Mouse (Mus musculus): ENCODE measurements at regions not wholly inside any gene's neighbourhood (a gene's known extent, or its start where the extent isn't known, plus 50 kb on each side); places are given as distances from the start of the nearest gene placed in this dataset.

- Histone ChIP-seq H3K27ac (replicated peaks in 1 of 2; ENCODE audit: control insufficient read depth in 1 of 2, insufficient read depth in 1 of 2, low read depth in 2 of 2, low read length in 2 of 2) (no peak overlapping the region), H3K4me1 (ENCODE audit: control insufficient read depth in 2 of 2, insufficient read depth in 2 of 2, low read length in 2 of 2) (no peaks in the 10 kb centered on the region), H3K36me3 (ENCODE audit: control insufficient read depth, insufficient read depth, low read length) (no peaks in the 10 kb centered on the region), H3K9ac (ENCODE audit: low read length) (no peak overlapping the region), H3K4me3 (ENCODE audit: control insufficient read depth in 1 of 2, insufficient read depth in 1 of 2, low read depth in 1 of 2, low read length in 2 of 2) (no peak overlapping the region), H3K4me2 (ENCODE audit: low read length) (no peak overlapping the region), H3K27me3 (ENCODE audit: control insufficient read depth, insufficient read depth, low read length) (no peaks in the 10 kb centered on the region), H3K9me3 (ENCODE audit: control insufficient read depth, low read length) (no peaks in the 10 kb centered on the region)
- ATAC-seq (ENCODE audit: insufficient number of reproducible peaks, insufficient read depth, low FRiP score, low read depth) = no peak
- 57% methylated on average over 3 of the region's 3 CpGs for WGBS
Observed at GRCm38 (mm10) chr1:32964957-32965356, 417.9 kb upstream of the Gm5415 start.

DNA sequence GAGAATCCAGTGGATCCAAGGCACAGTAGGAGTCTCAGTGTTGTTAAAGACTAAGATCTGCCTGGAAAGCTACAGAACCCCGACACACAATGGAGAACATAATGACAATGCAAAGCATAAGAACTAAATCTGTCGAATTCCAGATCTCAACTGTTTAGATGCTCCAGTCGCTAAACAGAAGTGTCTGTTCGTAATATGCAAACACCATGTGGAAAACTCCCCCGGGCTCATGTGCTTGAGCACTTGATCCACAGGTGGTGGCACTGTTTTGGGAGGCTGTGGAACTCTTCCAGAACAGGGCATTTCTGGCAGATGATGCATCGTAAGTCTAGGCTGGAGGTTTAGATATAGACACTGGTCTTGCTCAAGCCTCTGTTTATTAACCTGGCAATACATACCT, 412.2 kb upstream of the Gm5415 start:
- Histone ChIP-seq H3K4me3 (ENCODE audit: control insufficient read depth in 1 of 2, insufficient read depth in 1 of 2, low read depth in 1 of 2, low read length in 2 of 2) (no peak overlapping the region), H3K27ac (replicated peaks in 1 of 2; ENCODE audit: control insufficient read depth in 1 of 2, insufficient read depth in 1 of 2, low read depth in 2 of 2, low read length in 2 of 2) (no peak overlapping the region), H3K27me3 (ENCODE audit: control insufficient read depth, insufficient read depth, low read length) (no peaks in the 10 kb centered on the region), H3K9ac (ENCODE audit: low read length) (no peak overlapping the region), H3K4me2 (ENCODE audit: low read length) (no peak overlapping the region), H3K36me3 (ENCODE audit: control insufficient read depth, insufficient read depth, low read length) (no peaks in the 10 kb centered on the region), H3K9me3 (ENCODE audit: control insufficient read depth, low read length) (no peaks in the 10 kb centered on the region), H3K4me1 (ENCODE audit: control insufficient read depth in 2 of 2, insufficient read depth in 2 of 2, low read length in 2 of 2) (no peaks in the 10 kb centered on the region)
- ATAC-seq (ENCODE audit: insufficient number of reproducible peaks, insufficient read depth, low FRiP score, low read depth) = no peak
- 80% methylated on average over 6 of the region's 6 CpGs for WGBS

DNA sequence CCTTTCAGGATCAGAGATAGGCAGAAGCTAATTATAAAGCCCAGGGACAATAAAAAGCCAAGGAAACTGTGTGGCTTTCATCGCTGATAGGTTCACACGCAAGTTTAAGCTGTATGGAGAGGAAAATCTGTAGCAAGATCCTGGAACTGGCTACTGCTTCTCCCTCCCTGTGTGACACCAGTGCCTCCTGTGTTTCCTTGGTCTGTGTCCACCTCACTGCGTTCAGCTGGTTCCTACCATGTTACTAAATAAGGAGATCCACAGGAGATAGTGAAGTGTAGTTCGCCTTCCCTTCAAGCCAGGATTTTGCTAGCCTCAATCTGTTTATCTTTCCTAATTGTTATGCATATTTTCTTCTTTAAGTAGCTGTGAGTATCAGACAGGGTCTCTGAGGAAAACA, 399.2 kb upstream of the Gm5415 start:
- Histone ChIP-seq H3K4me2 (ENCODE audit: low read length) (no peak overlapping the region), H3K27ac (replicated peaks in 1 of 2; ENCODE audit: control insufficient read depth in 1 of 2, insufficient read depth in 1 of 2, low read depth in 2 of 2, low read length in 2 of 2) (no peak overlapping the region), H3K27me3 (ENCODE audit: control insufficient read depth, insufficient read depth, low read length) (no peaks in the 10 kb centered on the region), H3K9ac (ENCODE audit: low read length) (no peak overlapping the region), H3K4me1 (ENCODE audit: control insufficient read depth in 2 of 2, insufficient read depth in 2 of 2, low read length in 2 of 2) (no peaks in the 10 kb centered on the region), H3K36me3 (ENCODE audit: control insufficient read depth, insufficient read depth, low read length) (no peaks in the 10 kb centered on the region), H3K4me3 (ENCODE audit: control insufficient read depth in 1 of 2, insufficient read depth in 1 of 2, low read depth in 1 of 2, low read length in 2 of 2) (no peak overlapping the region), H3K9me3 (ENCODE audit: control insufficient read depth, low read length) (no peaks in the 10 kb centered on the region)
- ATAC-seq (ENCODE audit: insufficient number of reproducible peaks, insufficient read depth, low FRiP score, low read depth) = no peak
- 69% methylated on average over 4 of the region's 4 CpGs for WGBS

DNA sequence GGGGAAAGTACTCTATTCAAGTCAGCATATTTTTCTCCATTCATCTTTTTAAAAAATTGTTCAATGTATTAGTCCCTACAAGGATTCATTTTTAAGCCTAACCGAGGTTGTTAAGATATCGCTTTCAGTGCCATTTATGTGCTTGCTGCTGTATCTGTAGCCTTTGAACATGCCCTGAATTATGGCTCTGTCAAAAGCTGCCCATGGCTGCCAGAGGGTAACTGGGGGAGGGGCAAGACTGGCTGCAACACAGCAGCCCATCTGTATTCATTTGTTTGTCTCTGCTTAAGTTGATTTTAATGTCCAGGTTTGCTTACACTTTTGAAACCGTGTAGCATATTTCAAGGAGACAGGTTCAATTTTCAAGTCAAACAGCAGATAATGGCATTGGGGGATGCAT, 383.3 kb upstream of the Gm5415 start:
- Histone ChIP-seq H3K27me3 (ENCODE audit: control insufficient read depth, insufficient read depth, low read length) (no peaks in the 10 kb centered on the region), H3K36me3 (ENCODE audit: control insufficient read depth, insufficient read depth, low read length) (no peaks in the 10 kb centered on the region), H3K4me3 (ENCODE audit: control insufficient read depth in 1 of 2, insufficient read depth in 1 of 2, low read depth in 1 of 2, low read length in 2 of 2) (no peak overlapping the region), H3K9me3 (ENCODE audit: control insufficient read depth, low read length) (no peaks in the 10 kb centered on the region), H3K9ac (ENCODE audit: low read length) (no peak overlapping the region), H3K27ac (replicated peaks in 1 of 2; ENCODE audit: control insufficient read depth in 1 of 2, insufficient read depth in 1 of 2, low read depth in 2 of 2, low read length in 2 of 2) (no peak overlapping the region), H3K4me1 (ENCODE audit: control insufficient read depth in 2 of 2, insufficient read depth in 2 of 2, low read length in 2 of 2) (no peaks in the 10 kb centered on the region), H3K4me2 (ENCODE audit: low read length) (no peak overlapping the region)
- ATAC-seq (ENCODE audit: insufficient number of reproducible peaks, insufficient read depth, low FRiP score, low read depth) = no peak
- WGBS = 74% methylated on average over 3 of the region's 3 CpGs

GRCm38 (mm10) chr1:32902437-32902836, 355.3 kb upstream of the Gm5415 start:
- Histone ChIP-seq H3K4me1 (ENCODE audit: control insufficient read depth in 2 of 2, insufficient read depth in 2 of 2, low read length in 2 of 2) (no peaks in the 10 kb centered on the region), H3K36me3 (ENCODE audit: control insufficient read depth, insufficient read depth, low read length) (no peaks in the 10 kb centered on the region), H3K4me2 (ENCODE audit: low read length) (no peak overlapping the region), H3K27ac (replicated peaks in 1 of 2; ENCODE audit: control insufficient read depth in 1 of 2, insufficient read depth in 1 of 2, low read depth in 2 of 2, low read length in 2 of 2) (no peak overlapping the region), H3K9me3 (ENCODE audit: control insufficient read depth, low read length) (no peaks in the 10 kb centered on the region), H3K4me3 (ENCODE audit: control insufficient read depth in 1 of 2, insufficient read depth in 1 of 2, low read depth in 1 of 2, low read length in 2 of 2) (no peak overlapping the region), H3K9ac (ENCODE audit: low read length) (no peak overlapping the region), H3K27me3 (ENCODE audit: control insufficient read depth, insufficient read depth, low read length) (no peaks in the 10 kb centered on the region)
- no peak for ATAC-seq (ENCODE audit: insufficient number of reproducible peaks, insufficient read depth, low FRiP score, low read depth)

- no peak for ATAC-seq (ENCODE audit: insufficient number of reproducible peaks, insufficient read depth, low FRiP score, low read depth)
- H3K4me3 ChIP-seq (ENCODE audit: control insufficient read depth in 1 of 2, insufficient read depth in 1 of 2, low read depth in 1 of 2, low read length in 2 of 2) = no peak overlapping the region
- H3K9ac ChIP-seq (ENCODE audit: low read length) = no peak overlapping the region
- H3K27me3 ChIP-seq (ENCODE audit: control insufficient read depth, insufficient read depth, low read length) = no peaks in the 10 kb centered on the region
- no peak overlapping the region for H3K4me2 ChIP-seq (ENCODE audit: low read length)
- H3K9me3 ChIP-seq (ENCODE audit: control insufficient read depth, low read length) = no peaks in the 10 kb centered on the region
- H3K27ac ChIP-seq (replicated peaks in 1 of 2; ENCODE audit: control insufficient read depth in 1 of 2, insufficient read depth in 1 of 2, low read depth in 2 of 2, low read length in 2 of 2) = no peak overlapping the region
- no peaks in the 10 kb centered on the region for H3K4me1 ChIP-seq (ENCODE audit: control insufficient read depth in 2 of 2, insufficient read depth in 2 of 2, low read length in 2 of 2)
- no peaks in the 10 kb centered on the region for H3K36me3 ChIP-seq (ENCODE audit: control insufficient read depth, insufficient read depth, low read length)
Observed at GRCm38 (mm10) chr1:32887728-32888127, 340.6 kb upstream of the Gm5415 start.

DNA sequence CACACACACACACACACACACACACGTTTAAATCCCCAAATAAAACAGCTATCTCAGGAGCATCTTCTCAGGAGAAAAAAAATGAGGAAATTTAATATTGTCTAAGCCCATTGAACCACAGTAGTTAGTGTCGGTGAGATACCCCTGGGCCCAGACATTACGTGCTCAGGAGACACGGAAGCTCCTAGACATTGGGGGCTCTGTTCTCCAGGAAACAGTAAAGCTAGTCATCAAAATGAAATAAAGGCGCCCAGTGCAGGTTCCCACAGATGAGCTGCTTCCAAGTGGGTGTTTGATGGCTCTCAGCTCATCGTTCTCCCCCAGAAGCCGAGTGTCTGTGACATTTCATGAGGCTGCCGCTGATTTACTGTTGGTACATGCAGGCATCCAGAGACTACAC, 325.8 kb upstream of the Gm5415 start:
- Histone ChIP-seq H3K36me3 (ENCODE audit: control insufficient read depth, insufficient read depth, low read length) (no peaks in the 10 kb centered on the region), H3K27ac (replicated peaks in 1 of 2; ENCODE audit: control insufficient read depth in 1 of 2, insufficient read depth in 1 of 2, low read depth in 2 of 2, low read length in 2 of 2) (no peak overlapping the region), H3K4me3 (ENCODE audit: control insufficient read depth in 1 of 2, insufficient read depth in 1 of 2, low read depth in 1 of 2, low read length in 2 of 2) (no peak overlapping the region), H3K4me1 (ENCODE audit: control insufficient read depth in 2 of 2, insufficient read depth in 2 of 2, low read length in 2 of 2) (peaks cover 0 to 4% of the 10 kb centered on the region in 2 experiments; a peak in 1 of 4 replicates), H3K27me3 (ENCODE audit: control insufficient read depth, insufficient read depth, low read length) (no peaks in the 10 kb centered on the region), H3K9ac (ENCODE audit: low read length) (no peak overlapping the region), H3K9me3 (ENCODE audit: control insufficient read depth, low read length) (no peaks in the 10 kb centered on the region), H3K4me2 (ENCODE audit: low read length) (no peak overlapping the region)
- 77% methylated on average over 8 of the region's 8 CpGs for WGBS
- no peak for ATAC-seq (ENCODE audit: insufficient number of reproducible peaks, insufficient read depth, low FRiP score, low read depth)

DNA sequence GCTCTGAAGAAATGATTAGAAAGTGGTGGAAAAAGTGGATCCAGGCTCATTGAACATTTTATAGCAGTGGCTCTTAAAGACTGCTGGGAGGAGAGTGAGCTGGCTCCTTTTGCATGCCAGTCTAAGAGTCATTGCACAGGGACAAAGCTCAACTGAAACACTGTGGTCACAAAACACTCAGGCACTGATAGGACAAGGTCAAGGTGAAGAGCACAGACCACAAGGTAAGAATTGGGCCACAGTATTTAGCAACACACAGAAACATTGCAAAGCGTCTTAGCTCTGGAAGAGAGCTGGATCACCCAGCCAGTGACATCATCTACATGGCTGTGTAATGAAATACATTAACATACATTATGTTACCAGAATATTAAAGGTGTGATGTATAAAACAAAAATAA, 319.0 kb upstream of the Gm5415 start:
- Histone ChIP-seq H3K4me3 (ENCODE audit: control insufficient read depth in 1 of 2, insufficient read depth in 1 of 2, low read depth in 1 of 2, low read length in 2 of 2) (no peak overlapping the region), H3K4me1 (ENCODE audit: control insufficient read depth in 2 of 2, insufficient read depth in 2 of 2, low read length in 2 of 2) (no peaks in the 10 kb centered on the region), H3K27me3 (ENCODE audit: control insufficient read depth, insufficient read depth, low read length) (no peaks in the 10 kb centered on the region), H3K36me3 (ENCODE audit: control insufficient read depth, insufficient read depth, low read length) (no peaks in the 10 kb centered on the region), H3K9ac (ENCODE audit: low read length) (no peak overlapping the region), H3K9me3 (ENCODE audit: control insufficient read depth, low read length) (no peaks in the 10 kb centered on the region), H3K4me2 (ENCODE audit: low read length) (no peak overlapping the region), H3K27ac (replicated peaks in 1 of 2; ENCODE audit: control insufficient read depth in 1 of 2, insufficient read depth in 1 of 2, low read depth in 2 of 2, low read length in 2 of 2) (no peak overlapping the region)
- ATAC-seq (ENCODE audit: insufficient number of reproducible peaks, insufficient read depth, low FRiP score, low read depth) = no peak
- 58% methylated on average over 1 of the region's 1 CpGs for WGBS

Measured in heart, embryonic 14.5 days (tissue).